Mouse (Mus musculus): ENCODE data around the gene Ripor2.

Ripor2 gene

DNA sequence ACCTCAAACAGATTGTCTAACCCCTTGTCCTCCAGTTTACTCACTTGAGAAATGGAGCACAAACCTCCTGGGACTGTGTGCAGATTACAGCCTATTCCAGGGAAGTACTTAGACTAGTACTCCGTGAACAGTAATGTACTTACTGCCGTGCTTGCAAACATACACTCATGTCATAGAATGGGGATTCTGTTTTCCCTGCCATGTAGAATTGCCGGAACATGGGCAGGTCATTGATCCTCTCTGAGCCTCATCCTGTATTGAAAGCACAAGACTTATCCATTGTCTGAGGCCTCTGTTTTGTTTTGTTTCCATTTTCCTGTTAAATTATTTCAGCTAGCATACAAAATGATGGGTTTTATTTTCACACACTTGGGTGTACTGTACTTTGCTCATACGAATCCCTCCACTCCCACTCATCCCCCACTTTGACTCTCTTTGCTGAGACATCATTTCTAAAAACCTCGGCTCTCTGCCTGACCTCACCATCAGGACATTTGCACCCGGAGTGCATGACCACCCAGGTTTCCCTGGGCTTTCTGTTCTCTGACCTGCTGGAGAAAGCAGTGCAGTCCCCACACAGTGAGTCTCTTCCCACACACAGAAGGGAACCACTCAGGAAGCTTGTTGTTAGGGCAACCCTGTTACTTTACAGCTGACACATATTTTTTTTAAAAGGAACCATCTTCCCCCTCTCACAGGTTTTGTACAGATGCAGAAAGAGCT lies 35.2 kb downstream of the Ripor2 start:
- no peak for DNase-seq (ENCODE audit: extremely low spot score, low spot score)

DNA sequence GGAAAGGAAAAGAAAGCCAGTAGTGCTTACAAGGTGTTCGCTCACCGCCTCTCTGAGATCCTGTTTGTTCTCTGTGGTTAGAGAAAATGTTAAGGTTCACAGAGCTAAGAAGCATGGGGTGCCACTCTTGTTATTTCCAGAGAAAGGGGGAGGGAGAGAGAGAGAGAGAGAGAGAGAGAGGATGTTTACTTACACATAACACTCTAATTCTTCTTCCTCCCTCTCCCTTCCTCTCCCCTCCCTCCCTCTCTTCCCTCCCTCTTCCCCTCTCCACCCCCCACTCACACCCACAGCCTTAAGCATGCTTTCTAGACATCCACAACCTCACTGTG lies 35.8 kb downstream of the Ripor2 start:
- DNase-seq (ENCODE audit: extremely low spot score, low spot score) = no peak

DNA sequence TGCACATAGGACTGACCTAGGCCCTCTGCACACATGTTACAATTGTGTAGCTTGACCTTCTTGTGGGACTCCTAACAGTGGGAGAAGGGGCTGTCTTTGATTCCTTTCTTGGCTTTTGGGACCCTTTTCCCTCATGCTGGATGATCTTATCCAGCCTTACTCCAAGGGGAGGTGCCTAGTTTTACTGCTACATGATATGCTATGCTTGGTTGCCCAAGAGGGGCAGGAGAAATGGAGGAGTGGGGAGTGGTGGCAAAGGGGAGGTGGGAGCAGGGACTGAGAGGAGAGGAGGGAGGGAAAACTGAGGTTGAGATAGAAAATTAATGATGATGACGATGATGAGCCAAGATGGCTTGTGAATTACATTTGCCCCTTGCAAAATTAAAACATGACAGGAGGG lies 37.7 kb downstream of the Ripor2 start:
- no peak for DNase-seq (ENCODE audit: extremely low spot score, low spot score)

DNA sequence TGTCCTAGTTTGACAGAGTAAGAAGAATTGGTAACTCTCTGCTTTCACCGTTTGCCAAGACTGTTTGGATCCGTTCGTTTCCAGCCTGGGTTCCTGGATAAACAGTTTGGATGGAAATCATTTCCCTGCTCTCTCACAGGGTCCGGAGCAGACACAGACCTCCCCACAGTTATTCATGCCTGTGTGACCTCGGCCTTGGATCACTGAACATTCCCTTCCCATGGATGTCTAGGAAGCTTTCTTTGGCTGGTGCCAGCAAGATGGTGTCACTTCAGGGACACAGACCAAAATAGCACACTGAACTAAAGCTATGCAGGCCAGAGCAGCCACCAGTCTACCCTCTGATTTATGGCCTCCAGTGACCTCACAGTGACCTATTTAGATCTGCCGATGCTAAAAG lies 38.5 kb downstream of the Ripor2 start:
- peak; percentile 52 for DNase-seq (ENCODE audit: extremely low spot score, low spot score)

DNA sequence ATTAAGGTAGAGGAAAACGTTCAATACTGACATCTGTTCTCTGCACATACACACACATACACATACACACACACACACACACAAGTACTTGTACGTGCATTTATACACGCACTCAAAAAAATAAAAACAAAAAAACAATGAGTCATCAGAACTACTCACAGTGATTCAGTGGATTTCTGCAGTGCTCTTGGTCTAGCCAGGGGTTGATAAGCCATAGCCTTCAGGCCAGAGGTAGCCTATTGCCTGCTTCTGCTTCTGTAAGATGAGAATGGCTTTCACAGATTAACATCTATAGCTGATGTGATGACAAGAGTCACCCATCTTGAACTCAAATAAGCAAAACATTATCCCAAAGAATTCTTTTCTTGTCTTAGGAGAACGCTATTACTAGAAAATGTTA lies 41.6 kb downstream of the Ripor2 start:
- DNase-seq (ENCODE audit: extremely low spot score, low spot score) = no peak

DNA sequence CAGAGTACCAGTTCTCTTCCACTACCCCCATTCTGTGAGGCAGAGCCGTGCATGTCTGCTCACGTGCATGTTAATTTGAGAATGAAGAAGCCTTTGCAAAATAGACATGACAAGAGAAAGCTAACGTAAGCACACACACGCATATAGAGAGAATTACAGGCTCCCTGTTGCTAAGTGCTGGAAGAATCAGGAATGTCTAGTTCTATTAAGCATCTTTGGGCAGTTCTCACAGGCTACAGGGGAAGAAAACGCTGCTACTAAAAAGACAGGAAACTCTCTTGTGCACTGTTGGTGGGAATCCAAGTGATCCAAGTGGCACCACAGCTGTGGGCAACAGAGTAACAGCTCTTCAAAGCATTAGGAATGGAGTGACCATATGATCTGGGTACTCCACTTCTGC lies 43.1 kb downstream of the Ripor2 start:
- DNase-seq (ENCODE audit: extremely low spot score, low spot score) = no peak

DNA sequence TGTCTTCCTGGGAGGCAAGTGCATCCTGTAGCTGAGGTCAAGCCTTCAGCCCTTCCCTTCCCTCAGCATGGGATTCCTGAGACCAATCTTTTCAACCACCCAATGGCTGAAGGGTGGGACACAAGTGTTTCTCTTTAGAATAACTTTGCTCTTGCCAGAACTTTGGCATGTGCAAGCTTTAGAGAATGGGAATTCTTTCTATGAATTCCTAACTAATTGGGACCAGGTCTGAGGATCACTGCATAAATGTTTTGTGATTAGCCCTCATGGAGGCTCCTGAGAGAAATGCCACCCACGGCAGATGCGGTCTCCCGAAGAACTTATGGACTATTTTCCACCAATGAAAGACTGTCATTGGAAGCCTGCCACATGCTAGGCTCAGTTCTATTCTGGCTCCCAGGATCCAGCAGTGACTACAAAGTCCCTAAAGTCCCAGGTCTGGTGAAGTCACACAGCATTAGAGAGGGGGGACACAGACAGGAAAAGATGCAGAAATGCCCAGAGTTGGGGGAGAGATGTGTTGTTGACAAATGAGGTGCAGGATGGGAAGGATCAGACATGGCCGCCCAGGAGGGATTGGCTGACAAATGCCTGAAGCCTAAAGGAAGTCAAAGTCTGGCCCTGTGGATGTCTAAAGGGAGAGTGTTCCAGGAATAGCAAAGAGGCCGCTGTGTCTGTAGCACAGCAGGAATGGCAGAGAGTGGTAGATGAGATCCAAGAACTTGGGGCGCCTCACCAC lies 44.9 kb downstream of the Ripor2 start:
- DNase-seq (ENCODE audit: extremely low spot score, low spot score) = no peak

DNA sequence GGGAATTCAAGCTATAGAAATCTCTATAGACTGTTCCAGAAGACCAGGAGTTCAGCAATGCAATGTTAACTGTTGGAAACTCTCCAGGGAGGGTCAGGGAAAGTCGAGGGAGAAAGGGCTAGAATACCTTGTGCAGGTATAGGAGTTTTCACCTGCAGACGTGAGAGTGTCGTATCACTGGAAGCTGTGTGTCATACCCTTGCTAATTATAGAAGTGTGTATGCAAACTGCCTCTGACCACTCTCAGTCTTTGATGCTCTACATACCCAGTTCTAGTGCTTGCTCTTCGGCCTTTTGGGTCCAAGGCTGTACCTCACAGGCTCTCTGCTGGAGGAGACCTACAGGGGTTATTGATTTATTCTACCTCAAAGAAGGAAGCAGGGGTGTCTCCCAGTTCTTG lies 46.2 kb downstream of the Ripor2 start:
- no peak for DNase-seq (ENCODE audit: extremely low spot score, low spot score)

DNA sequence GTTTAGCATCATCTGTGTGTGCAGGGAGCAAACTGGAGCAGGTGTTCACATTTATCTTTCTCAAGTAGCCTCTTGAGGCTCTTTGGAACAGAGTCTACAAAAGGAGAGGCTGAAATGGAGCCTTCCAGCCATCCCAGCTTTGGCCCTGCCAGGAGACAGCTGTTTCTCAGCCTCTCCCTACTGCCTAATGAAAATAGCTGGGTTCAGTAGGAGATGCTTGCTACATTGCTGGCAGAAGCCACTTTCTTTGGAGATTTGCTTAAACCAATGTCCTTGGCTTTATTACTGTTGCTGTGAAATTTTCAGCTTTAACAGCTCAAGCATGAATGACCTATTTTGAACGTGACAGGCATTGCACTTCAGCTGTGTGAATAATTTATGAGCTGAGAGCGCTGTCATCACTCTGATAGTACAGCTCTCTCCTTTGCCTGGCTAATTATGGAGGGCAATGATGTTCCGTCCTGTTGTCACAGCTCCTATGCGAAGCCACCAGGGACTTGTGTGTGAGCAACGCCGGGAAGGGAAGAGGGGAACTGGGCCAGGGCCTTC lies 47.2 kb downstream of the Ripor2 start:
- DNase-seq (ENCODE audit: extremely low spot score, low spot score) = no peak

DNA sequence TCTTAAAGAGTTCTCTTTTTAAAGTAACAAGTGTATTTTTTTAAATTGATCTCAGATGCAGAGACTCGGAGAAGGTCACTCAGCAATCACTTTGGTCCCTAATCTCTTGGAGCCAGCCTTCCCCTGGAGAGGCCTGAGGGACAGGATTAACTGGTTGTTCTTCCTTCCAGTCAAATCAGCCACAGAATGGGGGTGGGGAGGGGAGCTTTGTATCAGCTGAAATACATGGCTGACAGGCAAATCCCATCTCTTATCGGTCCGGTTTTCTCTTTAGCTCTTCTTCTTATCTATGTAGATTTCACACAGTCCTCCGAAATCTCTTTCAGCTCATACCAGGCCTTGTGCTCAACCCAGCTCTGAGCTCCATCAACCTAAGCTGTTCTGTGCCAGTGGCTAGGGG lies 48.4 kb downstream of the Ripor2 start:
- no peak for DNase-seq (ENCODE audit: extremely low spot score, low spot score)

DNA sequence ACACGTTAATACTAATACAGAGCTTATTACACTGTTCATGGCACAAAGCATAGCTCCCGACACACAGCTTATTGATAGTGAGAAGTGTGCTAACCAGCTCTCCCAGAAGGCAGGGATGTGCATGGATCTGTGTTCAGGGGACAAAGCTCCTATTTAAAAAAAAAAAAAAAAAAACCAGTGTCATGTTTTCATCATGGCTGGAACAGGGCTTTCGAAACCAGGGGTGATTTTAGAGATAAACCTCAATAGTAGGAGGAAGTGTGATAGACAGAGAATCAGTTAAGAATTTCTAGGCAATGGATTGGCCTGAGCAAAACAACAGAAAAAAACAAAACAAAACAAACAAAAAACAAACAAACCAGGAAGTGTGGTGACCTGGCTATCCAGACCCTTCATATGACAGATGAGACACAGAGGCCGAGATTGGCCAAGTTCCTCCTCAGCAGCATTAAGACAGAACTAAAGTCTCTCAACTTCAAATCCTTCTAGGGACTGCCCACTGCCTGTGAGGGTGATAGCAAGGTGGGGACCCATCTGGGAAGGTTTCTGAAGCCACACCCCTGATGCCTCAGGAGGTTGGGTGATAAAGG lies 51.1 kb downstream of the Ripor2 start:
- DNase-seq (ENCODE audit: extremely low spot score, low spot score) = no peak

DNA sequence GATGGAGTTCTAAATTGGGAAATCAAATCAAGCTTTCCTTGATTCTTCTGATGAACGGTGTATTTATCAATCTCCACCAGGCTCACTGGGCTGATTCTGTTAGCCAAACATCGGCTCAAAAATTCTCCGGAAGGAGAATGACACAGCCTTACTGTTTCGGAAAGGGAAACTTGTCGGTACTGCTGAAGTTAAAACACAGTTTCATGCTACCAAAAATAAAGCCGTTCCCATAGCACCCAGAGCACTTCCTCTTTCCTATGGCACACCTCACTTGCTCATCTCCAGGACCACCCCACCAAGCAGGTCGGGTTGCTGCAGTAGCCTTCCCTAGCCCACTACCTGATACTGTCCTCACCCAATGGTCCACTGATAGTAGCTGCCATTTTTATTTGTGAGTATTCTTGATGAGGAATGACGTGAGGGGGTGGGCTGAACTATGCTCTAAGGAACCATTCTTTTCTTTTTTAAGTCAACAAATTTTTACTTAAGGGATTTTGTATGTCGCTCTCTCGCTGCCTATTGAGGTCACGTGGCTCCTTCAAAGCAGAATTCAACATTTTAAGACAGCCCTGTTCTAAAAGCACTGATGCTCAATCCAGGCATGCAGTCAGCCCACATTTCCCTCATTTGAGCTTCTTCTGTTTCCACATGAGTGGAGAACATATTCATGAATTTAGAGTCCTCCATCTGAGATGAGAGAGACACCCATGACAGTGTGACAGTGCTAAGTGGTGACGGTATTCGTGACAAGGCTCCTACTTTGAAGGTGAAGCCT lies 52.5 kb downstream of the Ripor2 start:
- no peak for DNase-seq (ENCODE audit: extremely low spot score, low spot score)

DNA sequence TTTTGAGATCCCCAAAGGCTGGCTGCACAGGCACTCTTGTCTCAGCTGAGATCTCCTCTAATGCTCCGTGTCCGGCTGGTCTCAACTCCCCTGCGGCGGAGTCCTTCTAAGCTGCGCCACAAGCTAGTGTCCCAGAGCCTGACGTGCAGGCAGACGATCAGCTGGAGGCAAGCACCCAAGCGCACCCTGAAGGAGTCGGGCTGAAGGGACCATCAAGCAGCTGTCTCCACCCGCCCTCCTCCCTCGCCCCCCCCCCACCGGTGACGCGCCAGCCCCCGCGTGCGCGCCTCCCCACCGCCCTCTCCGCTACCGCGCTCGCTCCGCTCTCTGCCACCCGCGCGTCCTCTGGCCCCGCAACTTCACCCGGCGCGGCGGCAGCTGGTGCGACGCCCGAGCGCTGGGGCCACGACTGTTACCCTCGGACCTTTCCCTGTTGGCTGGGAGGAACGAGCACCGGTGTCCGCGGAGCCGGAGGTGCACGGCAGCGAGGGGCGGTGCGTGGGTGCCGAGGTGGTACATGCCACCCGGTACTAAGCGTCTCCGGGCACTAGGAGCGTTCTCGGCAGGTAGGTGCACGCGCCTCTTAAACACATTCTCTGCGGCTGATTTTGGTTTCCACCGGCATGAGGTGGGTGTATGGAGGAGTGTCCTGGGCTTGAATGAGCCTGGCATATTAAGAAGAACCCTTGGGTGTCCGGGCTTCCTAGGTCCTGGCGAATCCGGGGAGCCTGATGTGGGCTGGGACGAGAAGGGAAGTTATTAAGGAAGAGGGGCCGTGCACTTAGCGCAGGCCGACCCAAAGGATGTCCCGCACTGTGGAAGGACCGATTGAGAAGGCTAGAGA lies 56.6 kb downstream of the Ripor2 start:
- DNase-seq (ENCODE audit: extremely low spot score, low spot score) = peak; percentile 58

DNA sequence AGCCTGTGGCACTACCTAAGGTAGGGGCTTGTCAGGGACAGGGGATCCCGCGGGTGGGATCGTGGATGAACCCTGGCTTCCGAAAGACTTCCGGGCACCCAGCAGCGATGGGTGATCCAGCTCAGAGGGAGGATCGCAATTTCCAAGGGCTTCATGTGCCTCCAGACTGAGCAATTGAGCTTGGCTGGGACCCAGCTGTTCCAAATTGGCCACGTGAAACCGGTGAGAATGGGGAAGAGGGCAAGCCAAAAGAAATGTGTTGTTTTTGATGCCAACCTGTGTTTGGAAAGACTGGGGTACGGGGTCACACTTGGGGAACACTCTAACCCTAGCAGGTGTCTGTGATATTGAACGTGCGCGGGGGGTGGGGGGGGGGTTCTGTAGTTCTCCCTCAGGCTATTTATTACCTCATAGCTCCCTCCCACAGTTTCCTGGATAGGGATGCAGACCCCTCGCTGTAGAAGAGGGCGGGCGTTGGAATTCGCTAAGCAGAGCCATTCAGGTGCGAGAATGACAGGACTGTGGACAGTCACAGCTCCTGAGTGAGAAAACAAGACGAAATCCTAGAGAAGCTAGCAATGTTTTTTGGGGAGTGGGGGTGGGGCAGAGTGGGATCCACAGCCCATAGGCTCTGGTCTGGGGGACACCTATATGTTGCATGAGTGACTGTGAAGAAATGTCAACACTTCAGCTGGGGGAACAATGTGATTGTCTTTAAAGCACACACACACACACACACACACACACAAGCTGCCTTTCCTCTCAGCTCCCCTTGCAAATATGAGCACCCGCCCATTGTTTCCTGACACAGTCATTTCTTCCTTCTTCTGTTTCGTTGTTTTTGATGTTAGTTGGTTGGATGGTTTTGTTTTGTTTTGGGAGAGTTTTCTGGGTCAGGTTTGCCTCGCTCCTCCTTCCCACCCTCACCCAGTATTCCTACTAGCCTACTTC lies 57.5 kb downstream of the Ripor2 start:
- peak; percentile 44 for DNase-seq (ENCODE audit: extremely low spot score, low spot score)

DNA sequence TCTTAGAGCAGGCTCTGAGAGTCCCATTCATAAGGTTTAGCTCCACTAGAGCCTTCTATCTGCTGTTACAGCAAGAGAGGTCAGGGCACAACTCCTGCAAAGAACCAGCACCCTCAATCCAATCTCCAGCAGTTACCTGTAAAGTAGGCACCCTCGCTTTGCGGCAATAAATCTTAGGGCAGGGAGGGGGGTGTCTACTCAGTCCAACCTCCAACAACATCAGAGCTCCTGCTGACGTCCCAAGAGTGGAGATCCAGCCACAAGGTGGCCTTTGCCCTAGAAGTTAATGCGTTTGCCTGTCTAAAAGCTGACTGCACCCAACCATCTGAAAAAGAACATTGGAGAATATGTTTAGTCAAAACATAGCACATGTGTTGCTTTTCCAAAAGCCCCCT lies 58.2 kb downstream of the Ripor2 start:
- no peak for DNase-seq (ENCODE audit: extremely low spot score, low spot score)

DNA sequence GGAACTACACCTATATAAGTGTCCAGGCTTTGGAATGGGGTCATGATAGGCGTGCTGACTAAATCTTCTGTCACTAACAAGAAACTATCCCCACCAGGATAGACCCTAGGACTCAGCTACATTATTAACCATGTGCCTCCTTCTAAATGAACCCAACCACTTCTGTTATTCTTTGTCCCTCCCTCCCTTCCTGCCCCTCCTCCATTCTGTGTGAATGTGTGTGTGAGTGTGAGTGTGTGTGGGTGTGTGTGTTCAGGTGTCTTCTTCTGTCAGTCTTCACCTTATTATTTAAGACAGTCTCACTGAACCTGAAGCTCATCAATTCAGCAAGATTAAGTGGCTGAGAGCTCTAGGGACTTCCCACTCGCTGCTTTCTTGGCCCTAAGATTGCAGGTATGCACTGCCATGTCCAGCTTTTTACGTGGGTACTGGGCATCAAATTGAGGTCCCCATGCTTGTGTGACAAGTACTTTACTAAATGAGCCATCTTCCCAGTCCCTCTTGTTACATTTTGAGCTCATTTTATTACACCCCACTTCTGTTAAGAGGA lies 58.9 kb downstream of the Ripor2 start:
- DNase-seq (ENCODE audit: extremely low spot score, low spot score) = no peak

DNA sequence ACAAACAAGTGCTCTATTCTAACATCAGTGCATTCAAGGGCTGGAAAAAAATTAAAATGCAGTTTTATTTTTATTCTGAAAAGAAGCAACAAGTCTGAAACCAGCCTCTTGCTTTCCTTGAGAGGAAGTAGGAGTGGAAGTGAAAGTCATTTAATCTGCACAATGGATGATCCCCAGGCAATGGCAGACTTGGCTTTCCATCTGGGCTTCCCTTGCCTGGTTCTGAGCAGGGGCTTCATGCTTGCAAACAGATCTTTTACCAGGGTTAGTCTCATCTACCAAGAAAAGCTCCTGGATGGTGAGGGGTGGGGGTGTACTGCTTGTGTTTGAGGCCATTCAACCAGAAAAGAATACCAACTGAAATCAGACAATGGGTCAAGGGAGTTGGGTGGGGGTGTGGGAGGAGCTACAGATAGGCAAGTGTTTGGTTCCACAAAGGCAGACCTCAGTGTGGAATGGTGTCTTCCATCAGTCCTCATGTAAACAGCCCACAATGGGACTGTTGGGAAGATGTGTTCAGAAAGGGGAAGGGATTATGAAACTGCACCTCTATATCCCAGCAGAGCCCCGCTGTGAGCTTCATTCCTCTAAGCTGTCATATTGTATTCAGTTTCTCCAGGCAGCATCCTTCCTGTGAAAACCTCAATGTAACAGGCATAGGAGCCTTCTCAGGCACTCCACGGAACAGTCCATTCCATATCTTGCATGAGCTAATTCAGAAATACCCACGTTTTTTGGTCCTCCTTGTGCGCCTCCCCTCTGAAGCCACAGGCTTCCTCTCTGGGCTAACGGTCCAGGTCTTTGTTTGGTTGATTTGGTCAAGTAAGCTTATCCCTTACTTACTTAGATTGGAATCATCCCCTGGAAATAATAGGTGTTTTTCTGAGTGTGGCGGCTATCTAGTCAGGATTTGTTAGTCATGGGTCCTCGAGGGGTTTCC lies 59.8 kb downstream of the Ripor2 start:
- no peak for DNase-seq (ENCODE audit: extremely low spot score, low spot score)

DNA sequence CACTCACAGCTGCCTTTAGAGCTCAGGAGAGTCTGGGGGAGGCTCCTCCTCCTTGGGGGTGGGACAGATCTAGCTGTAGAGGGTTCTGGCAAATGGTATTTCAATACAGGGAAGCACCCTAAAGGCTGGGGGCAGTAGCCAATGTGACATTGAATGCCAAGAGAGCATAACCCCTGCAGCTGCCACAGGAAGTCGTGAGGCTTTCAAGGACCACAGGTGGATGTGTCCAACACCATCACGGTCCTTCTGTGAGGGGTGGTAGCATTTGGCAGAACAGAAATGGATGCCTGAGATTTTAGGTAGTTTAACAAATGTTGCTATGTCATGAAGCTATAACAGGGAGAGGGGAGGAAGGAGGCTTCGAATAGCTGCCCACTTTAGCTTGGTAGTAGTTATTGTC lies 63.2 kb downstream of the Ripor2 start:
- no peak for DNase-seq (ENCODE audit: extremely low spot score, low spot score)
